16 mouse cellular contexts compared by ENCODE assay signal in genomic region chr7:134289611-134290301, GRCm38 (mm10). TPM values are rescaled to one million over a fixed set of nuclear protein-coding genes. Genes with fewer than 3 reads are reported as not detected.
DNase-seq lines count a peak whose midpoint lies in the region; ATAC-seq lines count a peak whose summit lies in the region.
"Had no signal": no experiment of that assay in that cellular context is flagged by ENCODE, and none has a peak within 500 bp of the region (broad histone marks: within the 10 kb centered on the region; RNA-seq: fewer than 3 reads in every experiment).

No protein-coding gene starts in this region.

- no peak overlapping the region for H3K4me3 ChIP-seq in hindbrain, embryonic 13.5 days
- no peak overlapping the region for H3K4me3 ChIP-seq in hindbrain, embryonic 10.5 days
- H3K4me3 ChIP-seq in lung, embryonic 16.5 days (ENCODE audit: low read length), result no peak overlapping the region
- no peak overlapping the region for H3K4me3 ChIP-seq in neural tube, embryonic 11.5 days (ENCODE audit: low read depth, low read length)
- H3K4me3 ChIP-seq: heart, embryonic 15.5 days had no signal

- no peak overlapping the region for H3K9ac ChIP-seq in hindbrain, embryonic 13.5 days
- H3K9ac ChIP-seq in lung, embryonic 16.5 days (ENCODE audit: low read length), result no peak overlapping the region
- no peak overlapping the region for H3K9ac ChIP-seq in neural tube, embryonic 11.5 days (ENCODE audit: low read length)
- H3K9ac ChIP-seq: heart, embryonic 15.5 days had no signal

- DNase-seq in hindbrain, embryonic 10.5 days (ENCODE audit: low spot score), result no peak
- DNase-seq in lung, postnatal 25 days (ENCODE audit: low spot score), result no peak
- peak; percentile 15 for DNase-seq in neural tube, embryonic 11.5 days (ENCODE audit: low spot score)
- DNase-seq in left cerebral cortex, postnatal 25 days (ENCODE audit: low spot score in 2 of 2), result no peak
- no peak for DNase-seq in c-Kit-positive CD71-positive TER-119-positive erythroid progenitor cells, embryonic 14.5 days (ENCODE audit: low spot score)
- DNase-seq: cerebellum, postnatal 14 days; layer of hippocampus, postnatal 36 days; right cerebral cortex, postnatal 14 days; thymus, postnatal 14 days had no signal

- H3K36me3 ChIP-seq in hindbrain, embryonic 13.5 days, result no peaks in the 10 kb centered on the region
- no peaks in the 10 kb centered on the region for H3K36me3 ChIP-seq in hindbrain, embryonic 10.5 days
- no peaks in the 10 kb centered on the region for H3K36me3 ChIP-seq in lung, embryonic 16.5 days (ENCODE audit: control insufficient read depth, insufficient read depth, low read length)
- no peaks in the 10 kb centered on the region for H3K36me3 ChIP-seq in neural tube, embryonic 11.5 days (ENCODE audit: control insufficient read depth, insufficient read depth, low read length)
- H3K36me3 ChIP-seq: heart, embryonic 15.5 days had no signal

- H3K27ac ChIP-seq in hindbrain, embryonic 13.5 days, result peak overlapping the region; percentile 58; the same call in 1 of the 2 replicates
- H3K27ac ChIP-seq in hindbrain, embryonic 10.5 days, result no peak overlapping the region
- H3K27ac ChIP-seq in lung, embryonic 16.5 days (ENCODE audit: low read length), result peak overlapping the region; percentile 48; the same call in 1 of the 2 replicates
- no peak overlapping the region for H3K27ac ChIP-seq in neural tube, embryonic 11.5 days (ENCODE audit: low read depth, low read length)
- H3K27ac ChIP-seq: heart, embryonic 15.5 days had no signal

- H3K9me3 ChIP-seq in hindbrain, embryonic 13.5 days, result peaks cover 11% of the 10 kb centered on the region; the same call in 1 of the 2 replicates
- H3K9me3 ChIP-seq in hindbrain, embryonic 10.5 days, result no peaks in the 10 kb centered on the region
- H3K9me3 ChIP-seq in lung, embryonic 16.5 days (ENCODE audit: control insufficient read depth, low read length), result peaks cover 3% of the 10 kb centered on the region; the same call in 1 of the 2 replicates
- no peaks in the 10 kb centered on the region for H3K9me3 ChIP-seq in neural tube, embryonic 11.5 days (ENCODE audit: control insufficient read depth, low read length)
- H3K9me3 ChIP-seq: heart, embryonic 15.5 days had no signal

- H3K27me3 ChIP-seq in hindbrain, embryonic 13.5 days, result no peaks in the 10 kb centered on the region
- no peaks in the 10 kb centered on the region for H3K27me3 ChIP-seq in hindbrain, embryonic 10.5 days (ENCODE audit: insufficient read depth, poor library complexity, severe bottlenecking)
- no peaks in the 10 kb centered on the region for H3K27me3 ChIP-seq in lung, embryonic 16.5 days (ENCODE audit: control insufficient read depth, insufficient read depth, low read depth, low read length)
- H3K27me3 ChIP-seq in neural tube, embryonic 11.5 days (ENCODE audit: control insufficient read depth, insufficient read depth, low read length), result no peaks in the 10 kb centered on the region
- H3K27me3 ChIP-seq: heart, embryonic 15.5 days had no signal

- intact Hi-C loops in left cerebral cortex, postnatal 25 days (cut with DNase I), result no loop called here

- ATAC-seq in hindbrain, embryonic 13.5 days (ENCODE audit: low FRiP score), result no peak
- ATAC-seq in lung, embryonic 16.5 days (ENCODE audit: low read depth), result peak; percentile 70
- ATAC-seq in hematopoietic stem cell, adult 5-6 weeks (replicated peaks in 1 of 2; ENCODE audit: insufficient read depth in 1 of 2, low FRiP score in 2 of 2, low TSS enrichment in 1 of 2, low read depth in 1 of 2, poor library complexity in 2 of 2, severe bottlenecking in 2 of 2), result peak; percentile 26 to 53; a peak in 2 of 4 replicates
- no peak for ATAC-seq in neural tube, embryonic 11.5 days (ENCODE audit: insufficient read depth, low FRiP score, low TSS enrichment)
- ATAC-seq: inflammation-experienced regulatory T-cells, adult 6 months had no signal

- no peak overlapping the region for H3K4me2 ChIP-seq in hindbrain, embryonic 13.5 days
- no peak overlapping the region for H3K4me2 ChIP-seq in lung, embryonic 16.5 days (ENCODE audit: low read depth, low read length)
- no peak overlapping the region for H3K4me2 ChIP-seq in neural tube, embryonic 11.5 days (ENCODE audit: low read depth)
- H3K4me2 ChIP-seq: heart, embryonic 15.5 days had no signal

- 52% methylated on average over 7 of the region's 7 CpGs for WGBS in hindbrain, embryonic 13.5 days
- 83% methylated on average over 7 of the region's 7 CpGs for WGBS in hindbrain, embryonic 10.5 days
- 42% methylated on average over 7 of the region's 7 CpGs for WGBS in lung, embryonic 16.5 days
- 37% methylated on average over 7 of the region's 7 CpGs for whole genome bisulfite sequencing in neural tube, embryonic 11.5 days

- H3K4me1 ChIP-seq in hindbrain, embryonic 13.5 days (replicated peaks), result no peaks in the 10 kb centered on the region; the same call in 1 of the 2 replicates
- H3K4me1 ChIP-seq in hindbrain, embryonic 10.5 days (replicated peaks), result peaks cover 10% of the 10 kb centered on the region; the same call in 1 of the 2 replicates
- H3K4me1 ChIP-seq in lung, embryonic 16.5 days (replicated peaks; ENCODE audit: control insufficient read depth, insufficient read depth, low read length), result peaks cover 28% of the 10 kb centered on the region
- H3K4me1 ChIP-seq in neural tube, embryonic 11.5 days (ENCODE audit: control insufficient read depth, insufficient read depth, low read length), result peaks cover 3% of the 10 kb centered on the region

RNA-seq across cellular contexts. Expression of gene Adam12, which starts 57.8 kb away (rescaled TPM):
- polyA plus RNA-seq in hindbrain, embryonic 13.5 days (2015; fragmentation: Nextera tagmentation; extraction: Ambion mirVana), result 2.6 and 3.1 TPM in 2 replicates
- polyA plus RNA-seq in hindbrain, embryonic 10.5 days (2016; fragmentation: Nextera tagmentation; extraction: Ambion mirVana), result 2.0 TPM in 2 replicates
- polyA plus RNA-seq in lung, embryonic 16.5 days (2015; fragmentation: Nextera tagmentation; extraction: Ambion mirVana), result 15.3 and 15.7 TPM in 2 replicates
- total RNA-seq in hematopoietic stem cell, adult 5-6 weeks (2017), result 0.20 TPM in 1 of 2 replicates, not detected in the other
- polyA plus RNA-seq in neural tube, embryonic 11.5 days (2014; fragmentation: Nextera tagmentation; extraction: Ambion mirVana), result 5.4 and 5.9 TPM in 2 replicates
- 1 to 10 TPM; 3.8 to 6.0 TPM for total RNA-seq in left cerebral cortex, postnatal 25 days (2021)
- total RNA-seq: MEL; monocyte, adult 5-6 weeks had no signal

Comparison
In these comparisons a context has a peak if more than half of its experiments do, and no peak if none do; other contexts are left out.
1. H3K27ac ChIP-seq: peak in hindbrain, embryonic 13.5 days (single experiment) and lung, embryonic 16.5 days (single experiment); none in hindbrain, embryonic 10.5 days (single experiment) and neural tube, embryonic 11.5 days (single experiment).
2. ATAC-seq: peak in lung, embryonic 16.5 days (single experiment) and hematopoietic stem cell, adult 5-6 weeks (2 of 2); none in hindbrain, embryonic 13.5 days (single experiment) and neural tube, embryonic 11.5 days (single experiment).